Mouse (Mus musculus) T-helper 2 cell (primary cell): ENCODE results near the gene Acyp2.

Source experiments
- in situ Hi-C: fragments of 300-600 bp; cut with MboI, MseI; formaldehyde crosslinking; loops from one replicate; pipeline ENCODE4 v1.15.1; 2025; ENCODE audit warnings: high pct_unique_total_duplicates

The Acyp2 gene

DNA sequence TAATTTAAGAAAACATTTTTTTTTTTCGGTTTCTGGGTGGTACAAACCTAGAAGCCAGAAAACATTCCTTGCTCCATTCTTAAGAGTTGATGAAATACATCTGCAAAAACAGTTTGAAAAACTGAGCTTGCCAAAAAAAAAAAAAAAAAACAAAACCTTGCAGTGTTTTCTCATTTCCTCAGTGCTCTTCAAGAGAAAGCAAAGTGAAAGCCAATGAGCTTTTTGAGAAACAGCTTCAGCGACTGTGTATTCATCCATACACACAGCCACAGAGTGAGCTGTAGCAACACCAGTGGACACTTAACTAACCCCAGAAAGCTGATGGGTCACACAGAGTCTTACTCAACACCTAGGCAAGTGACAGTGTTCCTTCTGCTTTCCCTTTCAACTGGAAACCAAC is 69.4 kb downstream of the Acyp2 start:
- in situ Hi-C loops: no loop called here

- in situ Hi-C loops: no loop called here
Observed at GRCm38 (mm10) chr11:30578931-30579330, 70.5 kb downstream of the Acyp2 start.

- in situ Hi-C loops: no loop called here
Observed at GRCm38 (mm10) chr11:30572790-30573395, 76.5 kb downstream of the Acyp2 start.

DNA sequence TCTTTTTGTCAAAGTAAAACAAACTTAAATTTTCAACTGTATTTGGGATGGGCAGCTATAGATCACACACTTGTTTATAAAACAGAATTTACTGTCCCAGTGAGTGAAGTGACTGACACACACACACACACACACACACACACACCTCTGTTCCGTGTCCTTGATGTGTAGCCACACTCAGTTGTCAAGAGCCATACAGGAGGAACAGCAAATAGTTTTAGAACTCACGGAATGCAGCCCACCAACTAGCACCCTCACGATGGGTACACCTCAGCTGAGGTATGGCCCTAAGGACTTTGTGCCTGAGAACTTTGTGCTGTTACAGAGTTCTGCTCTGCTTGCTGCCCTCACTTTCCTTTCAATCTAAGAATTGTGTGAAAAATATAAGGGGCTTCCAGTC is 78.8 kb downstream of the Acyp2 start:
- in situ Hi-C loops: no loop called here

DNA sequence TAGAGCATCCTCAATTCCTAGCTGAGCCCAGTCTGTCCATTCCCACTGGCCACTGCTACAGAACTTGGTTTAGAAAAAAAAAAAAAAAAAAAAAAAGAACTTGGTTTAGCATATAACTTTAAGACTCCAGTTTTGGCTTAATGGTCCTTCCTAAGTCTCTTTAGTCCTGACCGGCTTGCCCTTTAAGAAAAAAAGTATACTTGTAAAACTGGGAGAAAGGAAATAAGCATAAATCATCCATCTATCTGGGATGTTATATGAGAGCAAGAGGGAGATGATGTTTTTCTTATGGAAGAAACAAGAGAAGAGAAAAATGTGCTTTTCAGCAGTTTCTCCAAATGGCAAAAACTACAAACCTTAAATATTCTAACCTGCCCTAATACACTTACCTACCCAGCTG is 89.2 kb downstream of the Acyp2 start:
- in situ Hi-C loops: no loop called here

- in situ Hi-C loops: no loop called here
Observed at GRCm38 (mm10) chr11:30553408-30553807, 96.0 kb downstream of the Acyp2 start.

DNA sequence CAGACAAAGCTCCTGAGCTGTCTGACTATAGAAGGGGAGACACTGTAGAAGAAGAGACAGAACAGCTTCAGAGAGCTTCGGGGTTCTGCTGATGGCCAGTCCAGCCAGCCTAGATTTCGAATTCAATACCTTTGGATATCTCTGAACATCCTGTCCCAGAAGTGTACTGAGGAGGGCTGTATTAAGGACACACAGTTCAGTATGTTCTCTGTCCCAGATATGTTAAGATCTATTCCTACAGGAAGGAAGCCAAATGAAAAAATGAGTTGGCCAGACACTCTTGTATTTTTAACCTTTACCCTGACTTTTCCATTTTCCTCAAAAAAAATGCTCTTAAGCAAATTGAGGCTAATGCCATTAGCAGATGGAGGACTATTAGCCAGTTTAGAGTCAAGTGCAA is 132.3 kb downstream of the Acyp2 start:
- in situ Hi-C loops: no loop called here

- in situ Hi-C loops: no loop called here
Observed at GRCm38 (mm10) chr11:30508178-30508577, 141.2 kb downstream of the Acyp2 start.

DNA sequence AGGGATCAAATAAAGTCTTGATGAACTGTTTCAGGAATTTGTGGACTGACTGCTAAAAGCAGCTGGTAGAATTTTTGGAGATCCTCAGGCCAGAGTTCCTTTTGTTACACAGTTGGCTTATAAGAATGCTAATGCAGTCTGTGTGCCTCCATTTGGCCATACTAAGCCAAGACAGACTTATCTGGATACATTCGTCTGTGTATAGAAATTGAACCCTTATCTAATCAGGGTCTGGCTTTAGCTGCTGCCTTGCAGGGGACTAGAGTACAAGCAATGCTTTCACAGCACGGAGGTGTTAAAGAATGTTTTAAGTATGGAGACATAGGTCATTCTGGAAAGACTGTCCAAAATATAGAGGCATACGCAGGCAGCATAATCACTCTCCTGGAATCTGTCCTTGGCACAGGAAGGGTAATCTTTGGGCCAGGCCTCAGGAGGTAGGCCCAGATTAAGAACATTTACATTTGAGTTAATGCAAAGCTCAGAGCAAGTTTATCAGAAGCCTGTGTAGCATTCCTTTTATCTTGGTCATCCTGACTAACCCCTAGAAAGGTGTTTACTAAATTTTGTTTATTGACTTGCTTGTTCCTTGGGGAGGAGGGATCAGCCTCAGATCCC is 150.5 kb downstream of the Acyp2 start:
- in situ Hi-C loops: no loop called here

- in situ Hi-C loops: no loop called here
Observed at GRCm38 (mm10) chr11:30497151-30497550, 152.2 kb downstream of the Acyp2 start.

GRCm38 (mm10) chr11:30491515-30492260 is 157.7 kb downstream of the Acyp2 start:
- in situ Hi-C loops: no loop called here

- in situ Hi-C loops: no loop called here
Observed at GRCm38 (mm10) chr11:30488183-30488582, 161.2 kb downstream of the Acyp2 start.

GRCm38 (mm10) chr11:30483286-30483685 is 166.1 kb downstream of the Acyp2 start:
- in situ Hi-C loops: no loop called here

DNA sequence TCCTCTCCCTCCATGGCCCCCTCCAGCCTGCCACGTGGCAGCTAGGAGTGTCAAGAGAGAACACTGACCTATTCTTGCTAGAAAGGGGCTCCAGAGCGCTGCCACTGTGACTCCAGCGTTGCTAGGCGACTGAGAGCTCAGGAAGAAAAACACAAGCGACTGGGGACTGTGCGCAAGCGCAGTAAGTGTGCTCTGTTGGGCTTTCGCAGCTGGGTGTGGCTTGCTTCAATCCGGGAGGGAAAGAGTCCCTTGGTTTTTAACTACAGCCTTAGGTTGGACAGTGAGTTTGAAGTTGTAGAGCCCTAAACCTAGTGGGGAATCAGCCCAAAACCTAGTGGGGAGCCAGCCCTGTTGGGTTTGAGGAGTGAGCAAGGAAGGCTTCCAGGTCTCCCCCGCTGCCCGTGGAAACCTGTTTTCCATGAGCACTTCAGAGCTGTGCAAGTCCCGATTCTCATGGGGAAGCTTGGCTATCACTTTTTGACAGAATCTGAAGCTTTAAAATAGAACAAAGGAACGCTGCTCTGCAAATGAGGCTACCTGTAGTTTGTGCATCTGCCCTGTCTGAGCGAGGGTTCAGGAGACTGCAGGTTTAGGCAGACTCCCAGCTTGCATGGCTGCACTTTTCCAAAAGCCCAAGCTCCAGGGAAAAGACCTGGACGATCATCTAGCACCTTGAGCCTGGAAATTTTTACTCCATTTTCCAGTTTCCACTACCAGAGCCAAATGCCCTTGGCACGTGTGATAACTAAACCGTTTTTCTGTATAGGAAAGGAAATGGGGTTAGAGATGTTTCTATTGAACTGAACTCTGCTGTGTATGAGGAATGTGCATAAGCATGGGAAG is 177.4 kb downstream of the Acyp2 start, which contains the start of gene 4930505A04Rik:
TSS of gene 4930505A04Rik (minus strand) at position 77 of the 843 bp plus-strand sequence.
- in situ Hi-C loops: no loop called here

DNA sequence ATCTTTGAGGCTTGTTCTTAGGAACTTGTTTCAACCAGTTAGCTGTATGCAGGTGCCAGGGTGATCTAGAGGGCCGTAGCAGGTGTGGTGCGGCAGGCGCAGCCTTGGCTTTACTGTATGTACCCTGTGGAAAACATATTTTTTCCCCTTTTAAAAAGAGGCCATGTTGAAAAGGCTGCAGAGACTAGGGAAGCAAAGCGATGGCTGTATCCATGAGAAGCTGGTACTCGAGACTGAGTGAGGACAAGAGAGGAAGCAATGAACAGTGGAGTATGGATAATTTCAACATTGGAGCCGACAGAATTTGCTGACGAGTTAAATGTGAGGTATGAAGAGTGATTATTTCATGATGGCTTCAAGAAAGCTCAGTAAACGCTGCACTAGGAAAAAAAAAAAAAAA is 178.2 kb downstream of the Acyp2 start:
- in situ Hi-C loops: no loop called here
